Mouse (Mus musculus): Measurements from ENCODE around the gene 1700067P10Rik. TPM values are rescaled to one million over a fixed set of nuclear protein-coding genes. Genes with fewer than 3 reads are reported as not detected.

The 1700067P10Rik gene
- total RNA-seq, 2 experiments from 2014 or later, result not detected

- DNase-seq, result no peak
Observed at GRCm38 (mm10) chr17:48096321-48096720, 7.2 kb downstream of the 1700067P10Rik start.

GRCm38 (mm10) chr17:48097011-48097742, 8.1 kb downstream of the 1700067P10Rik start:
- DNase-seq, result no peak

GRCm38 (mm10) chr17:48097743-48098527, 8.8 kb downstream of the 1700067P10Rik start:
- no peak for DNase-seq

GRCm38 (mm10) chr17:48098528-48098890, 9.4 kb downstream of the 1700067P10Rik start:
- no peak for DNase-seq

DNA sequence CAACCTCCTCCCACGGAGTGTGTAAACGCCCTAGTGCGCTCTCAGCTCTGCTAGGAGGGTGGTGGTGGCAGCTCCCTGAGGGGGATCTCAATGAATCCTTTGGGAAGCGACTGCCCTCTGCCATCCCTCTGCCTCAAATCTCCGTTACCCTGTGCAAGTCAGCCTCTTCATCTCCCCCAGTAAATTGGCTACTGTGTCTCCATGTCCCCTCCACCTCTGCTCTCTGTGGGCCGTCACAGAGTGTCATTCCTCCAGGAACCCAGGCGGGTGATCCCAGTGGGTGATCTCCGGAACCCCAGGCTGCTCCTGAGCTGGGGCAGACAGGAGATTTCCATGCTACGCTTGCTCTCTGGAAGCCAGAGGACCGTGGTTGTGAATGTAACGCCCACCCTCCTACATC, 10.2 kb downstream of the 1700067P10Rik start:
- no peak for DNase-seq

DNA sequence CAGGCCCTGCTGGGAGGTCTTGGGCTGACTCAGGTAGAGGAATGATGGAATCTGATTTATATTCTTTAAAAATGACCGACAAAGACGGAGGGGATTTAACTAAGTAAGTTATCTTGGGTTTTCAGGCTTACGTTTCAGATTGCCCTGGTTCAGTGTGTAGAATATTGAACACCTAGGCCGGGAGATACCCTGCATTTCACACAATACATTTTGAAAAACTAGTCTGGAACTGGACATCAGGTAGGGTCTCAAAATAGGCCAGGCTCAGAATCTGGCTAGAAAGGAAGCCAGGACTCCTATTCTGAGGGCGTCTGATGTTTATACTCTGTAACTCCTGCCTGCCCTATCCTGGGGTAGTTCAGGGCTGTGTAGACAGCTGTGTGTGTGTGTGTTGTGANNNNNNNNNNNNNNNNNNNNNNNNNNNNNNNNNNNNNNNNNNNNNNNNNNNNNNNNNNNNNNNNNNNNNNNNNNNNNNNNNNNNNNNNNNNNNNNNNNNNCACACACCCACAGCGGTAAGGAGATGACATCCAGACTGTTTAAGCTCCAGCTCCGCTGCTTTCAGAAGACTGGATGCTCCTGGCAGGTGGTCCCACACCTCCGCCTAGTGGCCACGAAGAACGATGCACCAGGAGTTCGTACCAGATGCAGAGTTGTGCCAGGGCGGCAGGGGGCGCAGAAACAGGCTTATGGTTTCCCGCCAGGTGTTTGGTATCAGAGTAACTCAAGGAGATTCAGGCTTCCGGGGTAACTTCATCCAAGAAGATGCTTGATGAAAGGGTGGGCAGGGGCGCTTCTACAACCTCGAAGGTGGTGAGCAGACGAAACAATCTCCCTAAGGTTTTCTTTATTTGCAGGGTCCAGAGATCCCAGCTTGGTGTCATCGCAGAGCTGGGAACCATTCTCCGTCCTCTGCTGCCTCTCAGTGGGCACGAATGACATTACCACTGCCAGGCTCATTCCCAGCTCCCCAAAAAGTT, 11.6 kb downstream of the 1700067P10Rik start:
- DNase-seq, result peak; percentile 76

- DNase-seq, result no peak
Observed at GRCm38 (mm10) chr17:48107333-48107732, 18.2 kb downstream of the 1700067P10Rik start.

DNA sequence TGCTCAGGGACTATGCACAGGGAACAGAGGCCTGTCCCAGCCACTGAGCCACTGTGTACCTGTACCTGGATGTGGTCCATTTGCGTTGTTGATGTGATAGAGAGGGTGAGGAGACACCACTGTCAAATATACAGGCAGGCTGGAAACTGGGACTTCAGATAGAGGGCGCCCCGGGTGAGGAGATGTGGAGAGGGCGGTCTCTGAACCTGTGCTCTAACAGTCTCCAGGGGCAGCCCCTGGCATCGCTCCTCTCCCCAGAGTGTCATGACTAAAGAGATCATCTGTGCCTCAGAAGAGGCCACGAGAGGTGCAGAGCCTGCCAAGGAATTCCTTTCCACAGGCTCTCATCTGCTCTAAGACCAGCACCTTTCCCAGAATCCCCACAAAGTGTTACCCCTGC, 18.7 kb downstream of the 1700067P10Rik start:
- DNase-seq, result no peak

- no peak for DNase-seq
Observed at GRCm38 (mm10) chr17:48108520-48108919, 19.4 kb downstream of the 1700067P10Rik start.

DNA sequence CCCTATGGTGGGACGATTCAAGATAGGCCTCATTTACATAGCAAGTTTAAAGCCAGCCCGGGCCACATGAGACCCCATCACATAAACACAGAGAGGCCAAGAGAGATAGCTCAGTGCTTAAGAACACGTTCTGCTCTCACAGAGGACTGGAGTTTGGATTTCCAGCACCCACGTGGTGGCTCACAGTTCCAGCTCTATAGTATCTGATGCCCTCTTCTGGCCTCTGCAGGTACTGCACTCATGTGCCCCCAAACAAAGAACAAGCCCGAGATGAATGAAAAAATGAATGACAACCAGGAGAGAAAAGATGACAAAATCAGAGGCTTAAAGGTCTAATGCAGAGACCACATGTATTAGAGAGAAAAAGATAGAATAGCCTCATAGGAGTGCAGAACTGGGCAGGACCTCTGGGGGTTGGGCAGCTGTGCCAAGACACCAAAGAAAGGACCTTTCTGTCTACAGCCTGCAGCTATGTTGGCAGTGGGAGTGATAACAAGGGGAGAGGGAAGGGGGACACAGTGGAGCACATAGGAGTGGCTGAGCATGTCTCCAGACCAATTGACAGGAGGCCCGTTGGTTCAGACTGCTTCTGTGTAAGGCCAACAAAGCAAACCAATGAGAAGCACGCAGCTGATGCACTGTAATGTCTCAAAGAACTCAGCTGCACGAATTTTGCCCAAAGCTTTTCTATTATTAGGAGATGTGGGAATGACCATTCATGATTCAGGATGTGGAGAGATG, 21.6 kb downstream of the 1700067P10Rik start:
- DNase-seq, result no peak

GRCm38 (mm10) chr17:48118570-48118969, 29.5 kb downstream of the 1700067P10Rik start:
- DNase-seq, result no peak

- peak; percentile 46 for DNase-seq
Observed at GRCm38 (mm10) chr17:48119656-48120055, 30.5 kb downstream of the 1700067P10Rik start.

DNA sequence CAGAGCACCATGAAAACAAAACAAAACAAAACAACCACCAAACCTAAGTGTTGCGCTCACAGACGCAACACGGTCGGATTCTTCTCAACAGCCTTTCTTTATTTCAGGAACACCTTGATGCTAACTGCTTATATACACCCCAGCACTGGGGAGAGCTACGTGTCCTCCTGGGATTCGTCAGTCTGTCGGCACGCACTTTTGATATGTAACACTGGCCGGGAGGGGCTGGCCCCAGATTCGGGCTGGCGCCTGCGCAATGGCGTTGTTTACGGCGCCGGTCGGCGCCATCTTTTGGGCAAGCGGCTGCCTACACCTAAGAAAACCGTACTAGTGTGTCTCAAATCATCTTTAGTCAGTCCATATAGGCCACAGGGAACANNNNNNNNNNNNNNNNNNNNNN, 31.3 kb downstream of the 1700067P10Rik start:
- DNase-seq, result no peak

DNA sequence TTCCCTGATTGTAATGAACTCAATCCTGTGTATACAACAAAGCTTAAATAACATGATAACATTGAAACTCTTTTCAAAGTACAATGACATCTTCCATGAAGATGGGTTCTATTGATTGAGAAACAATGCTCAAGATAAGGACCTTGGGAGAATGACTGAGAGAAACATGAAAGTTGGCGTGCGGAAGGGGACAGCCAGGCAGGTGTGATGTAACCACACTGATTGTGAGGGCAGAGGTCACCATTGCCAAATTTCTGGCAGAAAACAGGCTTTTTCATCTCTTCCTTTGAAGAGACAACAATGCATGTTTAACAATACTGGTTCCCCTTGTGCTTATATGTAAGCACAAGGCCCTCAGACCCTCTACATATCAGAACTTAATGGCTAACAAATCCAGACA, 43.7 kb downstream of the 1700067P10Rik start:
- no peak for DNase-seq

Other genes starting within 250 kb of the 1700067P10Rik start
- 1 to 10 TPM; 6.4 to 7.6 TPM for gene Foxp4, start 164.7 kb upstream of the 1700067P10Rik start, total RNA-seq (2021)
- not detected for gene 1700122O11Rik, start 51.0 kb upstream of the 1700067P10Rik start, total RNA-seq (2021)
- gene 9830107B12Rik, start 56.9 kb downstream of the 1700067P10Rik start, total RNA-seq (2021), result not detected
- gene A530064D06Rik, start 78.0 kb downstream of the 1700067P10Rik start, total RNA-seq (2021), result not detected
- gene Trem1, start 143.4 kb downstream of the 1700067P10Rik start, total RNA-seq (2021), result not detected
- gene Trem3, start 158.5 kb downstream of the 1700067P10Rik start, total RNA-seq (2021), result not detected
- gene Treml4, start 175.0 kb downstream of the 1700067P10Rik start, total RNA-seq (2021), result not detected
- under 1 TPM in 1 of 2 experiments, not detected in 1; 0.08 TPM for gene Treml2, start 210.2 kb downstream of the 1700067P10Rik start, total RNA-seq (2021)
- not detected for gene B430306N03Rik, start 226.8 kb downstream of the 1700067P10Rik start, total RNA-seq (2021)